Mouse (Mus musculus): ENCODE results near the gene Enkd1.

GRCm38 (mm10) chr8:105692449-105693182 lies 15.4 kb downstream of the Enkd1 start:
- TF ChIP-seq POLR2A (IDR thresholded peaks at IDR 0.05; ENCODE audit: low read depth, low read length): no peak
- TF ChIP-seq CTCF (conservative IDR thresholded peaks at IDR 0.05; ENCODE audit: insufficient read depth, insufficient read length, low read depth, low read length): no peak

All from kidney, adult 2 months (tissue).